Mouse (Mus musculus): ENCODE data around the gene Mpdu1.

GRCm38 (mm10) chr11:69665961-69666664, 3.7 kb upstream of the Mpdu1 start, which contains the start of gene Cd68:
- no peak for TF ChIP-seq CTCF (conservative IDR thresholded peaks at IDR 0.05; ENCODE audit: insufficient read depth, insufficient read length, low read depth, low read length)
- TF ChIP-seq POLR2A (IDR thresholded peaks at IDR 0.05; ENCODE audit: low read depth, low read length): no peak
